Mouse (Mus musculus) common myeloid progenitor, adult 5-6 weeks (primary cell): ENCODE measurements around the gene Cd2ap. TPM values are rescaled to one million over a fixed set of nuclear protein-coding genes. Genes with fewer than 3 reads are reported as not detected.
A peak's percentile ranks its signal among the peaks of the same experiment; 100 is the strongest.
"Not testable (repeated sequence)": the region's sequence is repeated elsewhere in the genome, so short reads cannot be mapped to it uniquely, and the experiment has no call there.

Experiments
- ATAC-seq: replicated peaks from 2 replicates; pipeline ENCODE4 v1.8.0; 2016; ENCODE audit warnings: low read depth, mild to moderate bottlenecking, moderate TSS enrichment, inconsistent platforms; ENCODE audit not compliant: poor library complexity, severe bottlenecking
- total RNA-seq: library from RNA; stranded (forward); fragments of 200-1000, 187-1606 nt; gene quantifications from 2 replicates; pipeline ENCODE4 v1.2.3, GENCODE M21; 2017

Cd2ap gene
- total RNA-seq: 16.6 and 17.4 TPM in 2 replicates

DNA sequence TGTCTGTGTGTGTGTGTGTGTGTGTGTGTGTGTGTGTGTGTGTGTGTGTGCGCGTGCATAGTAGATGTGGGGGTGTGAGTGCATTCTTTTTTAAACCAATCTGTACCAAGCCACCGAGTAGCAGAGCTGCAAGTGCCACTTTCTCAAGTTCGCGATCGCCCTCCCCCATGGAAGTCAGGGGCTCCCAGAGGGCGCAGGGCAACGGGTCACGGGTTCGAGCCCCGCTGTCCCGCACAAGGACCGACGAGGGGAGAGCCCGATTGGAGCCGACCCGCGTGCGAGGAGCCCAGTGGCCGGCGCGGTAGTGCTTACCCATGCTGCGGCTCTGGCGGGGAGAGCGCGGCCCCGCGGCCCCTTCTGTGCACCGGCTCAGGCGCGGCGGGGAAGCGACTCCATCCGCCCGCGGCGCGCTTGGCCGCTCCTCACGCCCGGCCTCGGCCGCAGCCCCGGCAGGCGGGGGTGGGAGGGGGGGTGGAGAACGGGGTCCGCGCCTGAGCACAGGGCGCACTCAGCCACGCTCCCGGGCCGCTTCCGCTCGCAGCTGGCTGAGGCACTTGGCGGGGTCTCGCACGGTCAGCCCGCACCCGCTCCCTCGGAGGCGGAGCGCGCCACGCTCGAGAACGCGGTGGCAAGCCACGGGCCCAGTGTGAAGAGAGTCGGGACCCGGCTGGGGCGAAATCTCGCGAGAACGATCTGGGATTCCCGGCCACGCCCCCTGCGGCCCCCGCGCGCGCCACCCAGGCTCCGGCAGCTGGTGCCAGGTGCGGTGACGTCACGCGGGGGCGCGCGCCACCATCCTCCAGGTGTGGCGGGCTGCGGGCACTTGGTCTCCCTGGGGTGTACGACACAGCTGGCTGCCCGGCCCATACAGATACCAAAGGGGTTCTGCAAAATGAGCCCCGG lies at the start of gene Cd2ap:
Gene Cd2ap, minus strand, starts transcription at position 665 of the 903 bp plus-strand sequence.
- ATAC-seq: peak; percentile 83

DNA sequence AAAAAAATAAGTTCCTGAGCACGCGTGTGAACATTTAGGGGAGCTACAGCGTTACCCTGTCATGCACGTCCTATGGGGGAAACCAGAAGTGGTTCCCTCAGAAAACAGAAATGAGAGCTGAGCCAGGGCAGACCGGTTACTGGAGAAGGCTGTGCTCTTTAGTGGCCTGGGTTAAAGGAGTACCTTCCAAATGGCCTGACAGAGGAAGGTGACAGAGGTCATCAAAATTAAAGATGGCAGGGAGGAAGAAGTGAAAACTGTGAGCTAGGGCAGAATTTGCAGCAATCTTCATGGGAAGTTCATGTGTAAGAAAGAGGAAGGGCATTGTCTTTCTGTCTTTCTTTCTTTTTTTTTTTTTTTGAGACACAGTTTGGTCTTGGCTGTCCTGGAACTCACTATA lies 48.3 kb upstream of the Cd2ap start:
- peak; percentile 91 for ATAC-seq

DNA sequence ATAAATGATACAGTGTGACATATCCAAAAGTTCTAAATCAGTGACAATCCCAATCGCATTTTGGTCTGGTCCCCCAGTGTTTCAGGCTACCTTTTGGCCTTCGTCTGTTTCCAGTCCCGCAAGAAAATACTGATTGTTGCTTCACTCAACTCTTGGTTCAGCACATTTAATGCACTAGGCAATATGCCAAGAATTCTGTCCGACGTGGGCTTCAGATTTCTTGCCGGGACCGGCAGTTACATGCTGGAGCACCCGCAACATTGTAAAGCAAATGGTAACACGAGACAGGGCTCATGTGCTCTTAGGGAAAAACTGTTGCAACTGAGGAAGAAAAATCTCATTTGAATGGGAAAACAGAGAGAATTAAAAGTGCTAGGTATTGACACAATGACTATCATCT lies 42.3 kb upstream of the Cd2ap start:
- ATAC-seq: no peak

DNA sequence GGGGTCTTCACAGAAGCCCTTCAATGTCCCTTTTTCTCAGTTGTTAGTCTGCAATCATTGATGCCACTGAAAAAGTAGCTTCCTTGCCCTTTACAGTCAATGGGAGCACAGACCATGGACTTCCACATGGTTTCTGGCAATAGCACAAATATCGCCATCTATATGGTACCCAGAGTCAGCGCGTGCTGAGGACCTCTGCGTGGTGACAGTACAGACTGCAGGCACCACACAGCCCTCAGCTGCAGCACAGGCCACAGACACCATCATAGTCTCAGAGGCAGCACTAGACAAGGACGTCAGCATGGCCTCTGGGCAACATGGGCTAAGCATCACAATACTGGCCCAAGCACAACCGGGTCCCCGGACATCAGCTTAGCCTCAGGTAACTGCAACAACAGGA lies 38.3 kb upstream of the Cd2ap start:
- no peak for ATAC-seq

DNA sequence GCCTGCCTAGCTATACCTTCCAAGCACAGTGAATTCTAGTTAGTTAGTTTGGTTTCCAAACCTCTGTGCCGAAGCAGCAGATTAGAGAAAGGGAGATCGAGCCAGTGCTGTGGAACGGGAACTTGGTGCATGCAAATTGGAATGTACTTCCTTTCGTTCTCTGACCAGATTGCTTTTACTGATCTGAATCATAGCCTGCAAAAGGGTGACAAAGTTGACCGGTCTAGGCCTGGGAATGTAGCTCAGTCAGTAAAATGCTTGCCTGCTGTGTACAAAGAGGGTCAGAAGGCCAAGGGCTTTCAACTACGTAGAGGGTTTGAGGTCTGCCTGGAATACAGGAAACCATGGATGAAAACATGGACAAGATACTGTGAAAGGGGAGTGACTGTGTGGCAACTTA lies 35.7 kb upstream of the Cd2ap start:
- peak; percentile 43 for ATAC-seq

DNA sequence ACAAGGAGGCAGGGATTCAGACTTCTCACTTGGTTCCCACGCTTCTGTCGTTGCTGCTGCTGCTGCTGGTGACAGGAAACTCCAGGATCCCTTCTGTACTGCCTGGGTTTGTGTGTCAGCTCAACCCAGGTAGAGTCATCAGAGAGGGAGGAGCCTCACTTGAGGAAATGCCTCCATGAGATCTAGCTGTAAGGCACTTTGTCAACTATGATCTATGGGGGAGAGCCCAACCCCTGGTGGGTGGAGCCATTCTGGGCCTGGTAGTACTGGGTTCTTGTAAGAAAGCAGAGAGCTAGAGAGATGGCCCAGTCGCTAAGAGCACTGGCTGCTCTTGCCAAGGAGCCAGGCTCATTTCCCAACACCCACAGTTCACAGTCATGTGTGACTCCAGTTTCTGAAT lies 34.0 kb upstream of the Cd2ap start:
- no peak for ATAC-seq

DNA sequence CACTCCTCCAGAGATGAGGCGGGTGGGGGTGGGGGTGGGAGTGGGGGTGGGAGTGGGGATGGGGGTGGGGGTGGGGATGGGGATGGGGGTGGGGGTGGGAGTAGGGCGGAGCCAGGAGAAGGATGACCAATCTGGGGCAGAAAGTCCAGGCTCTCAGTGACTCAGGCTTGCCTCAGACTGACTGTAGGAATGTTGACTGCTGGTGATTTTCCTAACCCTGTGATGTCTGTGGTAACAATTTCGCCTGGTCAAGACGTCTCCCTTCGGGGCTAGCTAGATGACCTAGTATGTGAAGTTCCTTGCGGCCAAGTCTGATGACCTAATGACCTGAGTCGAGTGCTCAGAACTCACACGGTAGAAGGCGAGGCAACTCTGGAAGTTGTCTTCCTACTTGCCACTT lies 32.9 kb upstream of the Cd2ap start:
- ATAC-seq: no peak

DNA sequence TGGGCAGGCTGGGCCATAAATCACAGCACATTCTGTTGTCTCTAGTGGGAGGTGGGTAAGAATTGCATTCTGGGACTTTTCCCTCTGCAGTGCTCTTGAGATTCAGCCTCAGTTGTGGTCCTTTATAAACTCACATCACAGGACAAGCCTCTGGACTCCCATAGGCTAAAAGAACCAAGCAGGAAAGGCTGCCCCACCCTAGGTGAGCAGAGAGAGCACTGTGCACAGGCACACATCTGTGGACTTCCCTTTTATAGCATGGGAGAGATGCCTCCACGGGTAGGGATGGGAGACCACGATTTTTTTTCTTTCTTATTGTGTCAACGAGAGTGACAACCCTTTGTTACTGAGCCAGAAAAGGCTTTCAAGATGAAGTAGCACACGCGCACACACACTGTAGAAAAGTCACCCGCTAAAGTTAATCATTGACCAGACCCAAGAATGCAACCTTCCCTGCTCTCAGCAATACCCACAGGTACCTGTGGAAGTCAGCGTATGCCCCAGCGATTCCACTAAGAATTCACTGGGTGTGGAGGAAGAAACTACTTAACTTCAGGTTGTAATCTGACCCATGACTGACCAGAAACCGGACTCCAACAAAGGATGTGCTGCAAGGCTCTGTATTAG lies 32.4 kb upstream of the Cd2ap start:
- peak; percentile 43; the same call in 1 of the 2 replicates for ATAC-seq

DNA sequence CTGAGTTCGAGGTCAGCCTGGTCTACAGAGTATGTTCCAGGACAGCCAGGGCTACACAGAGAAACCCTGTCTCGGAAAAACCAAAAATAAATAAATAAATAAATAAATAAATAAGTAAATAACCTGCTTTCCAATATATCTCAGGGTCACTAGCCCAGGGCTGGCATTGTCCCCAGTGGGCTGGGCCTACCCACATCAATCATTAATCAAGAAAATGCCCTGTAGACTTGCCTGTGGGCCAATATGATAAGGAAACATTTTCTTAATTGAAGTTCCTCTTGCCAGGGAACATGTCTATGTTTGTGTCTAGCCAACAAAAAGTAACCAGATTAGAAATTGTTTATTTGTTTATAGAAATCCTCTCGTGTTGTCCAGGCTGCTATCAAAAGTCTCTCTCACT lies 31.7 kb upstream of the Cd2ap start:
- no peak for ATAC-seq

DNA sequence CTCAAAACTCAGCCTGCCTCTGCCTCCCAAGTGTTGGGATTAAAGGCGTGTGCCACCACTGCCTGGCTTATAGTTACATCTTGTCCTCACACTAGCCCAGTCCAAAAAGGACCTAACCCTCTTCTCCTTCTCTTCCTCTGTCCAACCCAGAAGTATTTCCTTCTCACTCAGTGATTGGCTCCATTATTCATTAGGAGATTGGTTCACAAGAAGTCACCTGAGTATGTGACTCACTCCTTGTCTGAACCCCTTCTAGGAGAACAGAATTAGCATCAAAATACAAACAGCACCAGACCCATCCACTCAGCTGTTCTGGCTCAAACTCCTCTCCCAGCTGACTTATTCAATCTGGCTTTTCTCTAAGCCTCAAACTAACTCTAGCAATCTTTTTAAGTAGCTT lies 30.0 kb upstream of the Cd2ap start:
- not testable (repeated sequence) for ATAC-seq

DNA sequence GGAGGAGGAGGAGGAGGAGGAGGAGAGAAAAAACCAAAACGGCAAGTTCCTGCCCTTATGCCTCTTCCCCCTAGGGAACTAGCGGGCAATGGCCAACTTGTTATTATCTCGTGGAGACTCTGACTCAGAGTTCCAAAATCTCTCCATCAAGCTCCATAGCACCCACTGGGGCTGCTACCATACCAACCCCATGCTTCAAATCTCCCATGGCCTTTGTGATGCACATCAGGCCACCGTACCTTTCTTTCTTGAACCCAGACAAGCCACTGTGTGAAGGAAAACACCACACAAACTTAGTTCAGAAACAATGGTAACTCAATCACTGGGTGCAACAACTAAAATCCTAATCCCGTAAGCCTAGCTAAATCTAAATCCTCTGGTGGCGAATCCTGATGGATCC lies 29.5 kb upstream of the Cd2ap start:
- ATAC-seq: no peak

DNA sequence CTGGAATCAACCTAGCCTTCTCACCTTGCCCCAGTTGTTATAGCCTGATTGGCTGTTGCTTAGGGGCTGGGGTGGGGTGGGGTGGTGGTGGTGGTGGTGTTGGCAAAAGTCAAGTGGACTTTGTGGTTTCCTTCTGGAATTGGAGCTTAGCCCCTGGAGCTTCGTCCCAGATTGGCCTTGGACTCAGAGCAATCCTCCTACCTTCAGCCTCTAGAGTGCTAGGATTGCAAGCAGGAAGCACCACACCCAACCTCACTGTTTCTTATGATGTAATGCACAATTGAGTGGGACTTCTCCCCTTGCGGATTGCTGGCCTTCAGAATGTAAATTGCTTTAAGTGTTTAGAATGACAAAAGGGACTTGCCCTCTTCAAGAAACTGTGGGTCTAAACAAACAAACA lies 24.3 kb upstream of the Cd2ap start:
- no peak for ATAC-seq

DNA sequence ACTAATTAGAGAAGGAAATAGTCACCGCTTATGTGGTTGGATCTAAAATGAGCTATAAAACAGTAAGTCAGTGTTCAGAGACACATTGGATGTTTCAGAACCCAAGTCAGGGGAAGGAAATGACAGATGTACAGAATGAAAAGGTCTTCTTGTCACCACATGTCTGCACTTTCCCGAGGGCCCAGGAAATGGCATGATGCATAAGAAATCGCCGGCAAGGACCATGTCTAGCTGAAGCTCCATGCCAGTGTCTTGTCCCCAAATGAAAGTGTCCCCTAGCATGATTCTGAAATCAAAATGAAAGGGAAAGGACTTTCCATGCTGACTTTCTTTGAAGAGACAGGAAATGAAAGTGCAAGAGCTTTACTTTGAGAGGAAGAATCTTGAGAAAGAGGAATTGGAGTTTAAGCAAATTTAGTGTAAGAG lies 10.8 kb upstream of the Cd2ap start:
- ATAC-seq: peak; percentile 57

DNA sequence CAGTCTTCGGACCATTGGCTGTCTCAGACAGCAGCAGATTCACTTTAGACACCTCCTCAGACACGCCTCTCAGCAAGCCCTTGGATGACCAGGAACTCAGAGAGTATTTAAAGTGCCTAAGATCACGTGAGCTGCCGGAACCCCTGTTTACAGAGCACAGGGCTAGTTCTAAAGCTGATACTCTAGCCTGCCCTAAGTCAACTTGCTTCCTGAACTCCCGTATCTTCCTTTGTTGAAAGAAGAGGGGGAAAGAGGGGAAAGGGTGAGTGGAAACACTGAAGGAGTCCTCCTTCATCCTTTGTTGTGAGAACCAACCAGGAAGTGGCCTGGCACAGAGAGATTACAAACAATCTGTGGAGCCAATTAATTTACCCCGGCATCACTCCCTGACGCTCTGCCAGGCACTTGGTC lies 8.6 kb upstream of the Cd2ap start:
- ATAC-seq: no peak

DNA sequence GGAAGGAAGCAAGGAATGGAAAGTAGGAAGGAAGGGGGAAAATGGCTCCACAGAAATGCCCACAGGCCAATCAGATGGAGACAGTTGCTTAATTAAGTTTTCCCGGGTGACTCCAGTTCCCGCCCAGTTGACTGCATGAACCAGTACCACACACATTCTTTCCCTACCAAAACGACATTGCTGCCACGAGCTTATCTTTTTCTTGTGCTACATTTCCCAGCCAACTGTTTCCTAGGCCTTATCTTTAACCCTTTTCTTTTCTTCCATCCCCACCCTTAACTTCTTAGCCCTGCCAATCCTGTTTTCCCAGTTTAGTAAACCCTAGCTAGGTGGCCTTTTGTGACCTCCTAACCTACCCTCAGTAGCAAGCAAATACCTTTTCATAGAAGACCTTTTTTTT lies 7.9 kb upstream of the Cd2ap start:
- ATAC-seq: no peak

DNA sequence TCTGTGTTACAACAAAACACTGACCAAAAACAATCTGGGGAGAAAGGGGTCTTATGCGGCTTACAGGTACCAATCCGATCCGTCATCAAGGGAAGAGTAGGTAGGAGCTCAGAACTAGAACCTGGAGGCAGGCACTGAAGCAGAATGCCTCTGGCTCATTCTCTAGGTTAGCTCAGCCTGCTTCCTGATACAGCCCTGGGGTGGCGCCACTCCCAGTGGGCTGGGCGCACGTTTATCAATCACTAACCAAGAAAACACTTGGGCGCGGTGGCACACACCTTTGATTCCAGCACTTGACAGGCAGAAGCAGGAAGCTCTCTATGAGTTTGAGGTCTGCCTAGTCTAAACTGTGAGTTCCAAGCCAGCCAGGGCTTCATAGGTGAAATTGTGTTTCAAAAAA lies 7.3 kb upstream of the Cd2ap start:
- ATAC-seq: 0 out of 2 replicates have a peak, but pooled peaks have one; percentile 22

DNA sequence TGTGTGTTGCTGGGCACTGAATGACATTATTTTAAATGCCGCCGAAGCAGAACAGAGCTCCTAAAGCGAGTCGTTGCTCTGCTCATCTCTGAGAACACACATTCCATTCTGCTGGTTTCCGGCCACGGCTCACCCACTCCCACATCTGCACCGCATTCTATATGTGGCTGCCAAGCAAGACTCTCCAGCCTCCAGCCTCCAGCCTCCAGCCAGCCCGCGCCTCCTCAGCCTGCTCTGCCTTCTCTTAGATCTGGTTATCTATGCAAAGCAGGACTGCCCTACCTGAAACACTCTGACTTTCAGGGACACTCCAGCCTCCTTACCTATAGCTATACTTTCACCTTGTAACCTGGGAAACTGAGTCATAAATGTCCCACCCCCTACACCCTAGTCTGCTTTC lies 6.8 kb upstream of the Cd2ap start:
- 0 out of 2 replicates have a peak, but pooled peaks have one; percentile 1 for ATAC-seq

DNA sequence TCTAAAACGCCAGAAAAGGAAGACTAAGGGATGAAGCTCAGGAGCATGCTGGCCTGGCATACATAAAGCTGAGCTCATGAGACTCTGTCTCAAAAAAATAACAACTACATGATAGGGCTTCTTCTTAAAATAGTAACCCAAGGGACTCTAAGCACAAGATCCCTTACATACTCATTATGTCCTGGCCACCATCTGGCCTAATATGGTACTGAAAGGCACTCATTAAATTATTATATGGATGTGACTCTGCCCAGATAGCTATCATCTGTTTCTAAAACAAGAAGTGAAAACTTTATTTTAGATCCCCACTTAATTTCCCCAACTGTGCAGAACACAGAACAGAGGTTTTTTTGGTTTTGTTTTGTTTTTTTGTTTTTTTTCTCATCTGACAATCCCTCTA lies 6.4 kb upstream of the Cd2ap start:
- peak; percentile 56 for ATAC-seq

DNA sequence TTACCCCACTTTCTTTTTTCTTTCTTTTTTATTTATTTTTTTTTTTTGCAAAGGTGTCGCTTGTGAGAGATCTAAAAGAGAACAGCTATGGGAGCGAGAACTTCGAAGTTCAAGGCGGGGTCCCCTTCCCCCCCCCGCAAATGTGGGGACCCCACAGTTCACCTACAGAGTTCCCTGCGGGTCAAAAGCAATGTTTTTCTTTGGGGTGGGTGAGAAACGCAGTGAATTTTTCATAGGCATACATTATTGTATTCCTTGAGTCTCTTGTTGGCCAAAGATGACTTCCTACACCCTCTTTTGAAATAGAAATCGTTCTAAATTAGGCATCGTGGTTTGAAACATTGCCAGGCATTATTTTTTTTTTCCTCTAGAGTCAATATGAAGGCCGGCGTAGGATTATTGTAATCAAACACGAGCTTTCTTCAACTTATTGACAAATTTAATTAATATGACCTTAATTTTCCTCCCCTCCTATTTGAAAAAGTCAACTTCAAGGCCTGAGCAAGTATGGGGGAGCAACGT lies 500 bp upstream of the Cd2ap start:
- 0 out of 2 replicates have a peak, but pooled peaks have one; percentile 2 for ATAC-seq

DNA sequence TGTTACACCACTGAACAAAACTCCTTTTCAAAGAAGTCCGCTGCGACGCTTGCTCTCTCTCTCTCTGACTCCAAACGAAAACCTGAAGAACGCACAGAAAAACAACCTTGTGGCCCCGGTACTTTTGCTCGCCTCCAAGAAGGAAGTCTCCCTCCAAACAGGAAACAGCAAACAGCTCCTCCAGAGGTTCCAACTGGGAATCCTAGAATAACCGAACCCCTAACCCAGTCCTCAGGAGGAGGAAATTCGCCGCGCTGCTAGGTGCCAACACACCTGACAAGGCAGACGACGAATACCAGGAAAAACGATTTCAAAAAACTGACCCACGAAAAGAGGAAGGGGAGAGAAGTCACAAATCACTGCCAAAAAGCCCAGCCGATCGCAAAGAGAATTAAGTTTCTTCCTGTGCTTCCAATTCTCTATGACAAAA lies 879 bp downstream of the Cd2ap start:
- ATAC-seq: peak; percentile 19; the same call in 1 of the 2 replicates

DNA sequence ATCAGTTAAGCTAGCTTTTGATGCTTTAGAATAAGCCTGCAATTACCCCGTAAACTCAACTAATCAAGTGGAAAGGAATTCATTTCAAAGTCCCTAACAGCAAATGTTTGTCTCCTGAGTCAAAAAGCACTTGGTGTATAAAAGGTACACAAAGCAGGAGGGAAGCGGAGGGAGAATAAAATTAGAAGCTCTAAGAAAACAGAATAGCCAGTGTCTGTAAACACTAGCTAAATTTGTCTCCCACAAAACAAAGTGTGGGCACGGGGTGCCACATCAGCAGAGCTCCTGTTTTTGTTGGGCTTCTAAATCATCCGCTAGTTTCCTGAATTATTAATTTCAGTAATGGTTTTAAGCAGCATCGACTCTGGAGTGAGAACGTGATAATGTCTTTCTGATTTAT lies 1.4 kb downstream of the Cd2ap start:
- ATAC-seq: no peak
